Mouse (Mus musculus) hematopoietic stem cell, adult 5-6 weeks (primary cell): Measurements from ENCODE around the gene Tnfrsf11a. TPM values are rescaled to one million over a fixed set of nuclear protein-coding genes. Genes with fewer than 3 reads are reported as not detected.
A peak's percentile ranks its signal among the peaks of the same experiment; 100 is the strongest.

Source experiments
- ATAC-seq, 2 experiments: fragments of 125-278 bp in 1 of 2; replicated peaks in 1 of 2; 2 replicates each; pipeline ENCODE4 v1.8.0; 2016 to 2017; ENCODE audit warnings: inconsistent platforms in 2 of 2, mild to moderate bottlenecking in 2 of 2, moderate number of reproducible peaks in 2 of 2, low read depth in 1 of 2, moderate TSS enrichment in 1 of 2; ENCODE audit not compliant: low FRiP score in 2 of 2, poor library complexity in 2 of 2, severe bottlenecking in 2 of 2, insufficient read depth in 1 of 2, low TSS enrichment in 1 of 2
- total RNA-seq: library from RNA; stranded (forward); fragments of 172-1452, 232-1000 nt; gene quantifications from 2 replicates; pipeline ENCODE4 v1.2.3, GENCODE M21; 2017

The Tnfrsf11a gene
- total RNA-seq, 1 experiment from 2014 or later: 1.2 TPM

GRCm38 (mm10) chr1:105814402-105815270 is 34.1 kb downstream of the Tnfrsf11a start:
- no peak for ATAC-seq

DNA sequence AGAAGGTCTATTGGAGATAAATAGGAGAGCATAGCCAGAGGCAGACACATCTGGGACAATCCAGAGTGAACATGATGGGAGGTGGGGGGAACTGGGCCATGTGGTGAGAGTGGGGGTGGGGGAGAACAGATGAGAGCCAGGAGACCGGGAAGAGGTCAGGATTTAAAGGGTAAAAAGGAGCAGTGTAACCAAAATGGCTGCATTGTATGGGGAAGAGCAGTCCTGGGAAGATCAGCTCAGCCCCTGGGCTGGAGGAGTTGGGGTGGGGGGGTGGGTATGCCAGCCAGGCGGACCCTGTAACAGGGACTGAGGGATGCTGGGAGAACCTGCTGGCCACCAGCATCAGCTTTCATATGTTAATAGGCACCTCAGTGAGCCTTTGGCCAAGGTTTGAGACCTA is 34.8 kb downstream of the Tnfrsf11a start:
- ATAC-seq: no peak

DNA sequence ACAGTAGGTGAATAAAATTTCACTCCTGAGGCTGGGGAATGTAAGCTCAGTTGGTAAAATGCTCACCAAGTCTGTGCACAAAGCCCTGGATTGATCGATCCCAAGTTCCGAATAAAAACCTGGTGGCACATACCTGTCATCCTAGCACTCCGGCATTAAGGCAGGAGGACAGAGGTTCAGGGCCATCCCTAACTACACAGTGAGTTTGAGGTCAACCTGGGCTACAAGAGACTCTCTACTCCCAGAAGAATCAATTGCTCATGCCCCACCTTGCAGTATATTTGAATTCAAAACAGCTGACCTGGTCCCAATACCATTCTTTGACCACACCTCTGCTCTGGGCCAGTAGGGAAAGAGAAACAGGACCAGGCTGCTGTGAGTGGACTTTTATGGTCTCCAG is 35.2 kb downstream of the Tnfrsf11a start:
- ATAC-seq: no peak

DNA sequence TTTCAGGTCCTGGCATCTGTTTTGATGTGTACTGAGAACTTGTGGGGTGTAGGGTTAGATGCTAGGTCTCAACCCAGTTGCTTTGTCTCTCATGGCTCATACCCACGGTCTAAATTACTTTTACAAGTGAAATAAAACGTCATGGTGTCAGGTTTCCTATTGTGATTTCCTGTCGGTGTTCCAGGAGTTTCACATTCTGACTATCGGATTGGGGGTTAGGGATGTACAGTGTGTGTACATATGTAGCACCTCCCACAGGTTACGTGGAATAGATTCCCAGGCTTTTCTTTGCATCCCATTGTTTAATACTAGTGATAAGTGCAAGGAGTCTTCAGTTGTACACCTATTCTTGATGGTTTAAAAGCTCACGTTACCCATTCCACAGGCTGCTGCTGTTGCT is 38.5 kb downstream of the Tnfrsf11a start:
- no peak for ATAC-seq

GRCm38 (mm10) chr1:105819740-105820139 is 39.2 kb downstream of the Tnfrsf11a start:
- ATAC-seq: no peak

GRCm38 (mm10) chr1:105824356-105824755 is 43.8 kb downstream of the Tnfrsf11a start:
- ATAC-seq: no peak

DNA sequence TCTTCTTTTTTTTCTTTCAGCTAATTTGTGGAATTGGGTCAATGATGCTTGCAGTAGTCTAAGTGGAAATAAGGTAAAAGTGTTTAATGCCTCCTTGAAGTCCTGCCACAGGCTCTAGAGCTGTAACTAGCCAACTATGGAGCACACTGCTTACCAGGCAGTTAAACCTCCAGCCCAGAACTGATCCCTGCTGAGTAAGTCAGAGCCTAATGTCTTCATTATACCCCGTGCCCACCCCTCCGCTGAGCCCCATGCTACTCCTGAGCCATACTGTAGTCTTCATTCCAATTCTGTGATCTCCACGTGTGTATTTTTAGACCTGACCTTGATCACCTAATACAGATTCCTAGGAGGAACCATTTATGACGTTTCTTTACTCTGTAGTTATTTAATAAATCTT is 44.5 kb downstream of the Tnfrsf11a start:
- ATAC-seq: no peak

GRCm38 (mm10) chr1:105827374-105827773 is 46.9 kb downstream of the Tnfrsf11a start:
- ATAC-seq: no peak

DNA sequence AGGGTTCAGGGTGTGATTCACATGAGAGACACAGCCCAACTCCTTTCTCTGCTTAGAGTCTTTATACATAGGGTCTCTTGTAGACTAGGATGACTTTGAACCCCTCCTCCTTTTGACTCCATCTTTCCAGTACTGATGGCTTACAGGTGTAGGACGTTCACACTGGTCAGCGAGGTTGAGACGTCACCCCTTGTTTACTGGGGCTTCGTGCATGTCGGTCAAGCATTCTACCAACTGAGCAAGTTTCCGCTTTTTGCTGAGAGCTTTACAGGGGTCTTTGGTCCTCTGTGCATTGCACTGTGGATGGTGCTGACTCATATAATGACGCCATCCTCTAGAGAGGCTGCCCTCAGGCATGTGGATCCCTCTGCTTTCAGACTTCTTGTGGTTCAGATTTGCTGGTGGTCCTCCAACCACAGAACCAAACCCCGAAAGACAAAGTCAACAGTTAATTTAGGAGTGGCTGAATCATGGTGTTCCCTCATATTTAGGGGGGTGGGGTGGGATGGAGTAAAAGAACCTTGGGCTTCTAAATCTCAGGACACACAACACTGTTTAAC is 47.3 kb downstream of the Tnfrsf11a start:
- no peak for ATAC-seq

DNA sequence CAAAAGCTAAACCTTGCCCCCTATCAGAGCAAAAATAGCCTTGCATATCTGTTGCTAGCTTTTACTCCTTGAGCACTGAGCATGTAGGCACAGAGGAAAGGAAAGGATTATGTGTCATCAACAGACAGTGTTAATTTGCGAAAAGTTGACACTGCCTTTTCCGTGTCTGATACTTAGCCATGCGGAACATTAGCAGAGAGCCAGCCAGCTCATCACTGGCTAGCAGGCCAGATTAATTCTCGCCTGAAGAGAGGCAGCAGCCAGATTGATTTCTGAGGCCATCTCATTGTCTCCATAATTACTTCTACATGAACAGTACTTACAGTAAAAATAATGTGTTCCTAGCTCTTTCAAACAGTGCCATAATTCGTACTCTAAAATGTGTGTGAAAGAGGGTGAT is 48.7 kb downstream of the Tnfrsf11a start:
- no peak for ATAC-seq

GRCm38 (mm10) chr1:105832784-105833183 is 52.3 kb downstream of the Tnfrsf11a start:
- no peak for ATAC-seq

- no peak for ATAC-seq
Observed at GRCm38 (mm10) chr1:105842950-105843349, 62.4 kb downstream of the Tnfrsf11a start.

GRCm38 (mm10) chr1:105843386-105843785 is 62.9 kb downstream of the Tnfrsf11a start:
- no peak for ATAC-seq

DNA sequence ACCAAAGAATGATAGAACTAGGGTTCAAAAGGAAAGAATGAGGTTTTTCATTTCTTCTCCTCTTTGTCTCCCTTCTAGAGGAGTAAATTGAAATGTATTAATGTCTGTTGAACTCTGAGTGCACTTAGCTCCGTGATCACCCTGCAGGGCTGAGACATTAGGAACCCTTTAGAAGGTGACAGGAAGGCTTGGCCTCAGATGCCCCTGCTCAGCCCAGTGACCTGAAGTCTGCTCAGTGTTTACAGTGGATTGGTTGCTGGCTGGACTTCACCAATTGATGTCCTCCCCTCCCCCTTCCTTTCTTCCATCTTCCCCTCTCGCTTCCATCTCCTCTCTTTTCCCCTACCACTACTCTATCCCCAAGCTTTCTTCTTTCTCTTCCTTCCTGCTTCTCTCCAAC is 63.3 kb downstream of the Tnfrsf11a start:
- ATAC-seq: no peak

DNA sequence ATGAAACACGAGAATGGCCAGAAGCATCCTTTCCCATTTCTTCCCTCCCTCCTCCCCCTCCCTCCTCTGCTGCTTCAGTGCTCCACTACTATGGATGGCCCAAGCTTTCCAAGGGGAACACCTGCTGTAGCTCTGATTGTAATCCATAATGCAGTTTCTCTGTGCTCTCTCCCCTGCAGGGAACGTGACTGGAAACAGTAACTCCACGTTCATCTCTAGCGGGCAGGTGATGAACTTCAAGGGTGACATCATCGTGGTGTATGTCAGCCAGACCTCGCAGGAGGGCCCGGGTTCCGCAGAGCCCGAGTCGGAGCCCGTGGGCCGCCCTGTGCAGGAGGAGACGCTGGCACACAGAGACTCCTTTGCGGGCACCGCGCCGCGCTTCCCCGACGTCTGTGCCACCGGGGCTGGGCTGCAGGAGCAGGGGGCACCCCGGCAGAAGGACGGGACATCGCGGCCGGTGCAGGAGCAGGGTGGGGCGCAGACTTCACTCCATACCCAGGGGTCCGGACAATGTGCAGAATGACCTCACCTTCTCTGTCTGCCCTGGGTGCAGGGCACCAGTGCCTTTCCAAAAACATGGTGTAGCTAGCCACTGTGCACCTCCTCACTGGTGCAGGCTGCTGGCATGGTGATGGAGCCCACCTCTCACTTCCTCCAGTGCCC is 64.0 kb downstream of the Tnfrsf11a start:
- peak; percentile 42 to 51; a peak in 2 of 4 replicates for ATAC-seq

- ATAC-seq: no peak
Observed at GRCm38 (mm10) chr1:105846431-105846830, 65.9 kb downstream of the Tnfrsf11a start.

DNA sequence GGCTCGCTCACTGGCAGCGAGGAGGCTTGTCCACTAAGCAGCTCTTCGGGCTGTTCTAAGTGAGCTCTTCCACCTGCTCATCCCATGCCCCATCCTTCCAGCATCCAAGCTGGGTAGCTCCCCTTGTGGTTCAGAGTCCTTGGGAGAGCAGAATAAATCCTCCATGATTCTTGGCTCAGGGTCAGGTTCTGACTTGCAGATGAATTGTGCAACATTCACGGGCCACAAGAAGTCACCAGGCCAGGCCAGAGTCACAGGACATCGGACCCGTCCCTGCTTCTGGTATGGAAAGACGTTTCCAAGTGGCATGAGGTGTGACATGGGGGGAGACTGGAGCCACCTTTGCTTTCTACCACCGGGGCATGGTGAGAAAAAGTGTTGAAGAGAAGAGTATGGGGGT is 68.3 kb downstream of the Tnfrsf11a start:
- no peak for ATAC-seq

DNA sequence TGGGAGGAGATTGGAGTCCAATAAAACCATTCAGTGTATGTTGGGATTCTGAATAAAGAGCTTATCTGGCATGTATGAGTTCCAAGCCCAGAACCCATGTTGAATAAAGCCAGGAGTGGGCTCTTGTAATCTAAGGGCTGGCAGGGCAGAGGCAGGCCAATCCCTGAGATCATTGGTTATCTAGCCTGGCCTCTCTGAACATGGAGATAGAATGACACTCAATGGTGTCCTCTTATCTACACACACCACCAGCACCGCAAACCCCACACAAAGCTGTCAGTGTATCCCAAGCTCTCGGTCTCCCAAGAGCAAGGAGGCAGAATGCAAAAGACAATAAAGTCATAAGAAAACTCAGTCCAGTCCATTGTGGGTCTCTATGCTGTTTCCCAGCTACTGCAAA is 70.8 kb downstream of the Tnfrsf11a start:
- ATAC-seq: no peak
